Mouse (Mus musculus) spleen, postnatal 4 days (tissue): Measurements from ENCODE around the gene Lrrc52.

Experiments
- DNase-seq, 2 experiments: peaks; one replicate each; pipeline ENCODE4 v3.0.0; 2022; ENCODE audit warnings: low spot score in 2 of 2

Gene Lrrc52

GRCm38 (mm10) chr1:167466765-167467426 is at the start of gene Lrrc52:
TSS of gene Lrrc52 (minus strand) at chr1:167466780.
- DNase-seq: no peak

DNA sequence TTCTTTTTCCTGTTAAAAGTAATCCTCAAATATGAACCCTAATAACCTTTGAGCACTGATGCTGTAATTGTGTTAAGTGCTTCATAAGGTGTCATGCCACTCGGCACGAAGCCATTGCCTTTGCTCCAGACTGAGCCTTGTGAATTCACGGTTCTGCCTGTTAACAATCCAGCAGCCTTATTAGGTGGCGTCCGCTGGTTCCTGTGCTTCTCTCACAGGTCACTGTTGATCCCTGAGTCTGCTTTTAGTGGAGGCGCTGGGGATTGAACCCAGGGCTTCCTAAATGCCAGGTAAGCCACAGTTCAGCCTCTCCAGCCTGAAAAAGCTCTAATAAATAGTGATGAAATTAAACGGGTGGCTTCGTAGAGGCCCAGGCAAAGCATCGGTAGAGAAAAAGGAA is 45.0 kb upstream of the Lrrc52 start:
- no peak for DNase-seq

- DNase-seq: no peak
Measured at GRCm38 (mm10) chr1:167506048-167506447, 39.5 kb upstream of the Lrrc52 start.

DNA sequence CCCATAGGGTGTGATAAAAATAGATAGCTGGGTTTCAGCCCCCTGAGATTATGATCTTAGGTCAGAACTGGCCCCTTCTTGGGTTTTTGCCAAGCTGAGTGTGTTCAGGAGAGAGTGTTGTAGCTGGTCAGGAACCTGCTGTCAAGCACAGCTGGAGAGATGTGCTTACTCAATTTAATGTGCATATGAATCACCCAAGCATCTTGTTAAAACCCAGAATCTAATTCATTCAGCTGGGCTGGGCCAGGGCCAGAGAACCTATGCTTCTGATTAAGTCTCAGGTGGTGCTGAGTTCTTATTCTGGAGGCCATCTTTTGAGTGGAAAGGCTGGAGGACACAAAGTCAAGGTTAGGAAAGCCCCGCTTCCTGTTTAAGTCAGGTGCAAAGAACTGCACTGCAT is 38.8 kb upstream of the Lrrc52 start:
- DNase-seq: no peak

DNA sequence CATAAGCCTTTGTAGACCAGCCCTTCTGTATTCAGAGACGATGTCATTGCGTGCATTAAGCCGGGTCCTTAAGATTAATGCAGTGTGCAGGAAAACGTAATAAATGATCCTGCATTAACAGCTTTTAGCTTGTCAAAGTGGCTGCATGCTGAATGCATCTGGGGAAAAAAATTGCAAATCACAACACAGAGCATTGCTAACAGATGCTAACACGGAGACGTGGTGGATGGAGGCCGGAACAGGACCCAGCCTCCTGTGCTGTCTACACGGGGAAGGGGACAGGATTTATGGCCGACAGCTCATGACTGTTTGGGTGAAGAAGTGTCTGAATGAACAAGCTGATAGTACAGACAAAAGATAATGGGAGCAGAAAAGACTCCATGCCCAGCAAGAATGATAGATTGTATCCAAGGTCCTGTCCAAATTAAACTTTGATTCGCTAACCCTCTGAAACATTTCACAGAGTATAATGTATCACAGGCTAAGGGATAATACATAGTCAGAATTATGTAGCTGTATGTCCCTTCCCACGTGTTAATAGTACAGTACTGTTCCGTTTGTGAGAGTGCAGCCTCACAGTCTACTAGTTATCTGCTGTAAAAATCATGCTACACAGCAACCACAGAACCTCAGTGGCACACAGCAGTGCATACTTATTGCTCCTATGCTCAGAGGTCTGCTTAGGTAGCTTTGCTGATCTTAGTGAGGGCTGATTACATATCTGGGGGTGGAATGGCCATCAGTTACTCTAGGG is 32.7 kb upstream of the Lrrc52 start:
- peak in 1 of 2 experiments; percentile 44 for DNase-seq

DNA sequence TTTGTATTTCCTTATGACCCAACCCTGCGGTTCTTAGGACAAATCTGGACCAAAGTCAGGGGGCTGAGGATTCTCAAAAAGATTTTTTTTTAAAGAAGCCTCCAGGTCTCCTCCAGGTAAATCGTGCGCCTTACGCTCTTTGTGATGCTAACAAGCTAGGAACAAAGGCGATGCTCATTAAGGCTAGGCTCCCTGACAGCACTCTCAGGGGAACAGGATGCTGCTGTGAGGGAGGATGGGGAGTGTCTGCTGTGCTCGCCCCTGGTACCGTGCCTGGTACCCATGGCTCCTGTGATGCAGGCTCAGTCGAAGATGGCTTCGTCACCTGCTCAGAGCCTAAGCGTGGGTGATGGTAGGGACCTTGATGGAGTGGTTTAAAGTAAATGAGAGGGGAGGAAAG is 31.4 kb upstream of the Lrrc52 start:
- peak in 1 of 2 experiments; percentile 46 for DNase-seq

DNA sequence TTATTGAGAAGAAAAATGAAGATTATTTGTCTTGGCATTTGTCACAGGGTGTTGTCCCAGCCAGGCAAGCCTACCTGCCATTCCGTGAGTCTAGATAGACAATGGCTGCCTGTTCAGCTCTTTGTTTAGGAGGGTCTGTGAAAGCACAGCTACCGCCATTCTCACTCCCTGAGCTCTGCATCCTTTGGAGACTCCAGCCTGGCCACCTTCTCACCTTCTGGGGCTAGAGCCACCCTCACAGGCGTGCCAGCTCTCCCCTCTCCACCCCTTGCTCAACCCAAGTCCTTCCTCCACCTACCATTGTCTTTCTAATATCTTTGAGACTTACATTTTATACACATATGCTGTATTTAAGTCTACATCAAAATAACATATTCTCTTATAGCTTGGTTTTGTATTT is 31.0 kb upstream of the Lrrc52 start:
- DNase-seq: peak in 1 of 2 experiments; percentile 46

- no peak for DNase-seq
Measured at GRCm38 (mm10) chr1:167491501-167491900, 24.9 kb upstream of the Lrrc52 start.

DNA sequence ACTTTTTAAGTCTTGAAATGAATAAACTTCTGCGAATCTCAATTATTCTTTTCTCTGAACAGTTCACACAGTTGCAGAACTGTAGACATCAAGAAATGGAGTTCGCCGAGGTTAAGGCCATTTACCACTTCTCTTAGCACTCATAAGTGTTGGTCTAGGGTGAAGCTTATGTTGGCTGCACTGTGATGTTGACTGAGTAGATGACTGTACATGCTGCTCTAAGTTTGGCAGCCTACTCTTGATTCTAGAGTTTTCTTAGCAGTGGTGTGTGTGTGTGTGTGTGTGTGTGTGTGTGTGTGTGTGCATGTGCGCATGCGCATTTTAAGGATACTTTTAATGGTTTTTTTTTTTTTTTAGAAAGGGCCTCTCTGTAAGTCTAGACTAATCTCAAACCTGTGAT is 21.4 kb upstream of the Lrrc52 start:
- no peak for DNase-seq

GRCm38 (mm10) chr1:167486959-167487680 is 20.5 kb upstream of the Lrrc52 start:
- no peak for DNase-seq

GRCm38 (mm10) chr1:167482863-167483262 is 16.3 kb upstream of the Lrrc52 start:
- DNase-seq: no peak

DNA sequence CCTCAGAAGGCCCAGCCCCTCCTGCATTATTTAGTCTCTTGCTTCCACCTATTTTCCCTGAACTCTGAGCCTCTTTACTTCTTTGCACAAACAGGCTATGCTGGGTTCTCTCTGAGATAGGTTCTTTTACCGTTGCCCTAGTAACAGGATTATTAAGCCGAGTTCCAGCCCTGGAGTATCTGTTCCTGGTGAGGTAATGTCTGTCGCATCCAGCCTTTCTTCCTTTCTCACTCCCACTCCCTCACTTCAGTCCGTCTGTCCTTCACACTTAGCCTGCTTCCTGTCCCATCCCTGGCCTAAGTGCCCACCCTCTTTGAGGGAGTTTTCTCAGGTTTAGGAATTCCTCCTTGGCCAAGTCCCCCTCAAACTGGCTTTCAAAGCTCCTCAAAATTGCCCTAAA is 7.0 kb upstream of the Lrrc52 start:
- no peak for DNase-seq

GRCm38 (mm10) chr1:167467916-167468315 is 1.3 kb upstream of the Lrrc52 start:
- DNase-seq: no peak

GRCm38 (mm10) chr1:167457311-167457710 is 9.3 kb downstream of the Lrrc52 start:
- DNase-seq: no peak

DNA sequence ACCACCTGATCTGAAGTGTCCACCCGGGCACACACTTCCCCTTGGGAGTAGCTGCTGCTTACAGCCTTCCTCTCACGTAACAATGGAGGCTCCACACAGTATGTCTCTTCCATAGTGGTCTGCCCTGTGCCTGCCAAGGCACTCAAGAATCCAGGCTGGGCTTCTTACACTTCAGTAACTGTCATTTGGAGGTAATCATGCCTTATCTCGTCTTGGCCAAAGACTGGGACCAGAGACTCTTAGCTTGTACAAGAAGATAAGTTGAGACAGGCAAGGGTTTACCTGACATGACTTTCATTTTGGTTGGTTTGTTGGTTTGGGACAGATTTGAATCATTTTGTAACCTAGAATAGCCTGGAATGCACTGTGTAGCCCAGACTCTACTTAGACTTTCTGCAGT is 13.5 kb downstream of the Lrrc52 start:
- no peak for DNase-seq

- DNase-seq: no peak
Measured at GRCm38 (mm10) chr1:167452456-167452855, 14.1 kb downstream of the Lrrc52 start.

DNA sequence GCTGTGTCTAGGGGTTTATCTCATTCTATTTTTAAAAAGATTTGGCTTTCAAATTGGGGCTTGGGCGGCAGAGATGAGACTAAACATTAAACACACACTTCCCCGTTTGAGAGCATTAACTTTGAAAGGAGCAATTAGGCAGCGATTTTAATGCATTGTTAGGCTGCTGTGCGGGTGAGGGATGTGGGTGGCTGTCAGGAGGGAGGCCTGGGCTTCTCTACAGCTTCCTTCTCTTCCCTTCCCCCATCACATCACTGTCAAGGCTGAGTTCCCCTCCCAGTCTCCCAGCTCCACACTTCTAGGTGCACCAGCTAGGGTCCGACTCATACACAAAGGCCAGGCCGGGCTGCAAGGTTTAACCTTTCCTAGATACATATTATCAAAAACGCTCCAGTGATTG is 18.0 kb downstream of the Lrrc52 start:
- DNase-seq: no peak

DNA sequence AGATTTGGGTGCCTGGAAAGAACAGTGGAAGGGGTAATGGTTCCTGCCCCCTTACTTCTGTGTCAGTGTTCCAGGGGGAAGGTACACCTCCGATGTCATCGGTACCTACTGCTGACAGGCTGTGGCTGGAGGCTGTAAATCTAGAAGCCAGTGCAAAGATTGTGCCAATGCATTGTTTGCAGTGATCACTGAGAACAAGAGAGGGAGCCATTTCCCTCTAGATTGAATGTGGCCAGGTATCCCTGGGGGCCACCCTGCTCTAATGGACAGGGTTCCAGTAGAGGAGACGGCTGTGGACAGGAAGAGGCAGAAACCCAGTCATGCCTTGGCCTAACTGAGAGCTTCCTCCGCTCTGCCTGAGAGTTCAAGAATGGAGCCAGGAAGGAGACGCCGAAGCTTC is 18.5 kb downstream of the Lrrc52 start:
- DNase-seq: no peak

GRCm38 (mm10) chr1:167446516-167446915 is 20.1 kb downstream of the Lrrc52 start:
- DNase-seq: no peak

- DNase-seq: no peak
Measured at GRCm38 (mm10) chr1:167445167-167445566, 21.4 kb downstream of the Lrrc52 start.

GRCm38 (mm10) chr1:167438231-167438885 is 28.2 kb downstream of the Lrrc52 start:
- DNase-seq: no peak

GRCm38 (mm10) chr1:167437091-167437490 is 29.5 kb downstream of the Lrrc52 start:
- no peak for DNase-seq
